Mouse (Mus musculus) forebrain, embryonic 12.5 days (tissue): ENCODE data around the gene Rbfox3. TPM values are rescaled to one million over a fixed set of nuclear protein-coding genes. Genes with fewer than 3 reads are reported as not detected.

Experiments
- ATAC-seq: fragments of 200-750 bp; cut with Nextera tagmentation; 2 replicates; pipeline ENCODE4 v1.8.0; 2017; ENCODE audit warnings: moderate TSS enrichment; ENCODE audit not compliant: low FRiP score
- H3K27ac ChIP-seq: fragments of 300-500 bp; sonication (generic); 2 replicates; pipeline ENCODE4 v1.5.1; 2016; ENCODE audit warnings: mild to moderate bottlenecking
- H3K27me3 ChIP-seq: fragments of 300-500 bp; sonication (generic); 2 replicates; pipeline ENCODE4 v1.6.1; 2016; ENCODE audit warnings: mild to moderate bottlenecking
- H3K36me3 ChIP-seq: fragments of 300-500 bp; sonication (generic); replicated peaks from 2 replicates; pipeline ENCODE4 v1.6.1; 2016; ENCODE audit warnings: mild to moderate bottlenecking
- H3K4me1 ChIP-seq: fragments of 300-500 bp; sonication (generic); 2 replicates; pipeline ENCODE4 v1.6.1; 2016
- H3K4me2 ChIP-seq: fragments of 300-500 bp; sonication (generic); 2 replicates; pipeline ENCODE4 v1.6.1; 2016; ENCODE audit warnings: mild to moderate bottlenecking, moderate library complexity
- H3K4me3 ChIP-seq: fragments of 300-500 bp; sonication (generic); replicated peaks from 2 replicates; pipeline ENCODE4 v1.5.1; 2016; ENCODE audit warnings: mild to moderate bottlenecking
- H3K9ac ChIP-seq: fragments of 300-500 bp; sonication (generic); 2 replicates; pipeline ENCODE4 v1.6.1; 2016; ENCODE audit warnings: mild to moderate bottlenecking
- H3K9me3 ChIP-seq: fragments of 300-500 bp; sonication (generic); 2 replicates; pipeline ENCODE4 v1.6.1; 2016
- WGBS: fragments of 180-500 bp; shearing (Covaris S2); methylation state at CpG from one replicate; pipeline ENCODE4 v1.1.7; 2016; 5-methylcytosine and 5-hydroxymethylcytosine counted together
- polyA plus RNA-seq: library from polyadenylated mRNA; unstranded; fragments of >200 nt; fragmentation: Nextera tagmentation; extraction: Ambion mirVana; gene quantifications from 2 replicates; pipeline ENCODE4 v1.2.1, GENCODE M21; 2016

Gene Rbfox3
- polyA plus RNA-seq, 1 experiment from 2014 or later: 19.6 TPM

DNA sequence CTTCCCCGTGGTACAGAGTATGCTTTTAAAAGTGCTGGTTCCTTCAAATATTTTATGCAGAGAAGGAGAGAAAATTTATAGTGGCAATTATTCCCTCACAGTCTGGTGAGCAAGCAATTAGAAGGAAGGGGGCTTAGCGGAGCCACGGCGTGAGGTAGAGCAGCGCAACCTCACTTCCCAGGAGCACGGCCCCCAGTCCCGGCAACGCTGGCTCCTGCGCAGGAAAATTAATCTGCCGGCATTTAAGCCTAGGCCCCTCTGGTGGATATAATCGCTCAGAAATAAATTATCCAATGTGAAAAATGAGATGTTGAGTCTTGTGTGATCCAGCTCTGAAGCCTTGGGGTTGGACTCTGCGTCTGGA is 422.5 kb downstream of the Rbfox3 start:
- H3K27me3 ChIP-seq: 0 out of 2 replicates have a peak, but pooled peaks cover 8% of the 10 kb centered on the region
- no peak overlapping the region for H3K4me2 ChIP-seq
- H3K27ac ChIP-seq: no peak overlapping the region
- no peak overlapping the region for H3K4me3 ChIP-seq
- no peak overlapping the region for H3K9ac ChIP-seq
- no peaks in the 10 kb centered on the region for H3K9me3 ChIP-seq
- H3K36me3 ChIP-seq: peaks cover 12% of the 10 kb centered on the region
- ATAC-seq: no peak
- peaks cover 15% of the 10 kb centered on the region for H3K4me1 ChIP-seq
- WGBS: 77% methylated on average over 12 of the region's 12 CpGs

- Histone ChIP-seq H3K4me1 (peaks cover 15% of the 10 kb centered on the region), H3K27me3 (0 out of 2 replicates have a peak, but pooled peaks cover 8% of the 10 kb centered on the region), H3K27ac (no peak overlapping the region), H3K9me3 (no peaks in the 10 kb centered on the region), H3K4me3 (no peak overlapping the region), H3K9ac (no peak overlapping the region), H3K4me2 (no peak overlapping the region), H3K36me3 (peaks cover 12% of the 10 kb centered on the region)
- WGBS: 64% methylated on average over 8 of the region's 8 CpGs
- no peak for ATAC-seq
Observed at GRCm38 (mm10) chr11:118488191-118488906, 423.0 kb downstream of the Rbfox3 start.

DNA sequence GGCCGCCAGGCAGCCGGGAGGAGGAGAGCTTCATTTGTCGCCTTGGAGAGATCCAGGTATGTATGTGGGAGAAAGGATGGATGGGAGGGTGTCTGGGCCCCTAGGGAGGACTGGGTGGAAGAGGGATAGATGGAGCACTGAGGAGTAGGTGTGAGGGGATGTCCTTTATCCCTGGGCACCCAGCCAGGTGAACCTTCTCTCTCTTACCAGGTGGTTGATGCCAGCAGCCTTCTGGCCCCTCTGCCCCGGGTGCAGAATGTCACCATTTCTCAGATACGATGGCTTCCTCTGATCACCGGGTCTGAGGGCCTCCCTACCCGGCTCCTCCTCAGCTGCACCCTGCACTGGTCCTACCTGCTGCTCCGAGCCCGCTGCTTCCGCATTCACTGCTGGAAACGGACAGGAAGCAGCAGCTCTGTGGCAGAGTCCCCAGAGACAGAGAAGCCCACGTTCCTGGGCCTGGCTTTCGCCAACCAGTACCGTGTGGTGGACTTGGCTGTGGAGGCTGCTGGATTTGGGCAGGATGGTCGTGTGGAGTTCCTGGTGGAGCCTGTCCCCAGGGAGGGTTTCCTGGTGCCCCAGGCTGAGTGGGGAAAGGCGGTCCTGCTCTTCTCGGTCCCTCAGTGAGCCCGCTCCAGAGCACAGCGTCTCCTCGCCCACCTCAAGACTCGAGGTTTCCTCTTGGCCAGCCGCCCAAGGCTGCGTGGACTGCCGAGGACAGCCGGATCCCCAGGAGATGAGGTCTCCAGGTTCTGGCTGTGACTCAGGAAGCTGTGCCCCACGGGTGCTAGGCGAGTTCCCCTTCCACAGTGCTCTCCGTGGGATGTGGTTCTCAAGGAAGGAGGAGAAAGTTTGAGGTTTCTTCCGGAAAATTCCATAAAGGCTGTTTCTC is 424.3 kb downstream of the Rbfox3 start:
- Histone ChIP-seq H3K27ac (no peak overlapping the region), H3K9ac (no peak overlapping the region), H3K9me3 (no peaks in the 10 kb centered on the region), H3K4me1 (peaks cover 8% of the 10 kb centered on the region), H3K27me3 (0 out of 2 replicates have a peak, but pooled peaks cover 8% of the 10 kb centered on the region), H3K4me2 (no peak overlapping the region), H3K4me3 (no peak overlapping the region), H3K36me3 (peaks cover 19% of the 10 kb centered on the region)
- WGBS: 90% methylated on average over 29 of the region's 29 CpGs
- ATAC-seq: no peak

GRCm38 (mm10) chr11:118486281-118486680 is 425.1 kb downstream of the Rbfox3 start:
- no peak overlapping the region for H3K27ac ChIP-seq
- no peak for ATAC-seq
- 0 out of 2 replicates have a peak, but pooled peaks cover 5% of the 10 kb centered on the region for H3K27me3 ChIP-seq
- H3K9ac ChIP-seq: no peak overlapping the region
- no peaks in the 10 kb centered on the region for H3K9me3 ChIP-seq
- WGBS: 92% methylated on average over 6 of the region's 6 CpGs
- no peak overlapping the region for H3K4me3 ChIP-seq
- peaks cover 20% of the 10 kb centered on the region for H3K36me3 ChIP-seq
- no peak overlapping the region for H3K4me2 ChIP-seq
- peaks cover 8% of the 10 kb centered on the region for H3K4me1 ChIP-seq

DNA sequence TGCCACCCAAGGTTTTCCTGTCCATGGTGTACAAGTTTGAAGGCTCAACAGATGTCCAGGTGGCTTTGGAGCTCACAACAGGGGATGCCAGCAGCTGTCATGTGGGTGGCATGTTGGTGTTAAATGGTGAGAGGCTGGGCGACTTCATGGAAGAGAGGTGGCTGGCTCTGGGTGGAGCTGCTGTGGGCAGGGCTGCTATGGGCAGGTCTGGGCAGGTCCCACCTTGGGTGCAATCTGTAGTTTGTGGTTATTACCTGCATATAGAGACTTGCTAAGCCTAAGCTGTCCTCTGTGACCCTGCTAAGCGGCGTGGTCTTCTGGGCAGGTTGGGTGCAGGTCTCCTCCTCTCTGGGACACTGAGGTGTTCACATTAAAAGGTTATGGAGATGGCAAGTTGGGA is 425.6 kb downstream of the Rbfox3 start:
- no peak for ATAC-seq
- WGBS: 90% methylated on average over 3 of the region's 3 CpGs

DNA sequence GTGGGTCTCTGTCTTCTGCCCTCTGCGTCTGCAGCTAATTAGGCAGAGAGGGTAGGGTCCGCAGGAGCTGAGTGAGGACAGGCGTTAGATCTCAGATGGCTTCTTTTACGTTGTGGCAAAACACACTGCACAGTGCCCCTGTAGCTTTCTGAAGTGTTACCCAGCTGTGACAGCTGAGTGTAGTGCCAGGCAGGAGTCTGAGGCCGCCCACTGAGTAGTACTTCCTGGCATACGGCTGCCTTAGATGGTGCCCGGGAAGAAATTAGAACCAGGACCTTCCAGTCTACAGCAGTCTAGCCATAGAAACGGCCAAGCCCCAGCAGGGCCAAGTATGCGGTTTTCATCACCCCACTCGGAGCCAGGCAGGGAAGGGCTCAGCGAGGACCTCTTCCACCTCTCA is 426.1 kb downstream of the Rbfox3 start:
- Histone ChIP-seq H3K27me3 (0 out of 2 replicates have a peak, but pooled peaks cover 4% of the 10 kb centered on the region), H3K4me1 (peaks cover 3% of the 10 kb centered on the region), H3K4me3 (no peak overlapping the region), H3K9me3 (no peaks in the 10 kb centered on the region), H3K9ac (no peak overlapping the region), H3K27ac (no peak overlapping the region), H3K4me2 (no peak overlapping the region), H3K36me3 (peaks cover 20% of the 10 kb centered on the region)
- no peak for ATAC-seq
- WGBS: 74% methylated on average over 11 of the region's 11 CpGs

More for the DNA sequence above, 425.6 kb downstream of the Rbfox3 start:
- no peak overlapping the region for H3K4me3 ChIP-seq
- peaks cover 20% of the 10 kb centered on the region for H3K36me3 ChIP-seq
- H3K9ac ChIP-seq: no peak overlapping the region
- H3K4me1 ChIP-seq: peaks cover 7% of the 10 kb centered on the region
- H3K4me2 ChIP-seq: no peak overlapping the region
- no peaks in the 10 kb centered on the region for H3K9me3 ChIP-seq
- no peak overlapping the region for H3K27ac ChIP-seq
- 0 out of 2 replicates have a peak, but pooled peaks cover 5% of the 10 kb centered on the region for H3K27me3 ChIP-seq

DNA sequence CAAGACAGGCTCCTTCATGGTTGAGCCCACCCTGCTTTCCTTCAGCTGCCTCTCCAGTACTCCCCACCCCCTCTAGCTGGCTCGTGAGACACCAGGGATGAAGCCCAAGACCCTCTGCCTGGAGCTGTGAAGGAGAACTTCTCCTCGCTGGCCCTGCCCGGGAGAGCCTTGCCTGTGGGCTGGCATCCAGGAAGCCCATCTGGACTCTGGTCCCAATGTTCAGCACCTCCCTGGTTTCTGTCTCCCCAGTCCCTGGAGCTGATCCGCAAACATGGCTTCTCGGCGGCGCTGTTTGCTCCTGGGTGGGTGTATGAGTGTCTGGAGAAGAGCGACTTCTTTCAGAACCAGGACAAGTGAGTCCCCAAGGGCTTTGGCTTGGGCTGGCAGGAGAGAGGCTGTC is 427.2 kb downstream of the Rbfox3 start:
- H3K27me3 ChIP-seq: no peaks in the 10 kb centered on the region
- no peak overlapping the region for H3K4me3 ChIP-seq
- no peak overlapping the region for H3K9ac ChIP-seq
- H3K4me1 ChIP-seq: no peaks in the 10 kb centered on the region
- H3K36me3 ChIP-seq: peaks cover 20% of the 10 kb centered on the region
- 86% methylated on average over 8 of the region's 8 CpGs for WGBS
- H3K9me3 ChIP-seq: no peaks in the 10 kb centered on the region
- H3K27ac ChIP-seq: no peak overlapping the region
- no peak overlapping the region for H3K4me2 ChIP-seq
- no peak for ATAC-seq

GRCm38 (mm10) chr11:118481751-118482150 is 429.6 kb downstream of the Rbfox3 start:
- 88% methylated on average over 14 of the region's 14 CpGs for WGBS
- Histone ChIP-seq H3K4me3 (no peak overlapping the region), H3K27ac (no peak overlapping the region), H3K4me2 (no peak overlapping the region), H3K27me3 (no peaks in the 10 kb centered on the region), H3K9me3 (no peaks in the 10 kb centered on the region), H3K9ac (no peak overlapping the region), H3K36me3 (peaks cover 12% of the 10 kb centered on the region), H3K4me1 (peaks cover 8% of the 10 kb centered on the region)
- ATAC-seq: no peak

DNA sequence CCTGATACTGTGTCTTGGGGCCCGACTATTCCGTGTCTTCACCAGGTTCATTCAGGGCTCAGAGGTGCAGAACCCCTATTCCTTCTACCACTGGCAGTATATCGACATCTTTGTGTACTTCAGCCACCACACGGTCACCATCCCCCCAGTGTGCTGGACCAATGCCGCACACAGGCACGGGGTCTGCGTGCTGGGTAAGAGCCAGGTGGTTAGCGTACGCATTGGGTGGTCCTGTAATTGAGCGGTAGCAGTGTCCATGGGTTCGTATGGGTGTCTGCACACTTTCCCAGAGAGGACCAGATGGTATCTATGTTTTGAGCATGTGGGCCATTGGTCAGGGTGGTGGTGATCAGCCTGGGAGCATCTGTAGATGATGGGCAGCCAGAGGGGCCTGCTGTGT is 430.2 kb downstream of the Rbfox3 start:
- Histone ChIP-seq H3K36me3 (peaks cover 12% of the 10 kb centered on the region), H3K27ac (no peak overlapping the region), H3K27me3 (no peaks in the 10 kb centered on the region), H3K9me3 (no peaks in the 10 kb centered on the region), H3K4me3 (no peak overlapping the region), H3K4me2 (no peak overlapping the region), H3K4me1 (peaks cover 8% of the 10 kb centered on the region), H3K9ac (no peak overlapping the region)
- WGBS: 94% methylated on average over 11 of the region's 11 CpGs
- no peak for ATAC-seq

DNA sequence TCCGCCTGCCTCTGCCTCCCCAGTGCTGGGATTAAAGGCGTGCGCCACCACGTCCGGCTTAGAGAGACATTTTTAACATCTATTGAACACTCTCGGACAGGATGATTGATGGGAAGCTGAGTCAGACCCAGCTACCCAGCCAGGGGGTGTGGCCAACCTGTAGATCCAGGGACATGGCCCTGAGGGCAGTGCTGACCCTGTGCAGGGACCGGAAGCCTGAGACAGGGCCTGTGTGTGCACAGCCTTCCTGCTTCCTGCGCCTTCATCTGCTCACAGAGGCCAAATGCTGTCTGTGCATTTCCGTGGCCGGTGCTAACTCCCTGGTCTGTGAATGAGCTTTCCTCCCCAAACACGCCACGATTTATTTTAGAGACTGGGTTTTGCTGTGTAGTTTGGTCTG is 431.6 kb downstream of the Rbfox3 start:
- H3K4me1 ChIP-seq: peaks cover 8% of the 10 kb centered on the region
- WGBS: 85% methylated on average over 12 of the region's 12 CpGs
- H3K4me3 ChIP-seq: no peak overlapping the region
- H3K9ac ChIP-seq: no peak overlapping the region
- H3K36me3 ChIP-seq: peaks cover 9% of the 10 kb centered on the region
- no peak overlapping the region for H3K27ac ChIP-seq
- ATAC-seq: no peak
- H3K27me3 ChIP-seq: no peaks in the 10 kb centered on the region
- no peak overlapping the region for H3K4me2 ChIP-seq
- no peaks in the 10 kb centered on the region for H3K9me3 ChIP-seq

GRCm38 (mm10) chr11:118476396-118477373 is 434.7 kb downstream of the Rbfox3 start, which contains the start of gene Engase:
TSS of gene Engase (plus strand) at chr11:118476829.
- H3K27me3 ChIP-seq: no peaks in the 10 kb centered on the region; the same call in 1 of the 2 replicates
- peaks cover 8% of the 10 kb centered on the region for H3K4me1 ChIP-seq
- peak within 1 kb of the TSS; percentile 72 for H3K9ac ChIP-seq
- H3K4me2 ChIP-seq: peak within 1 kb of the TSS; percentile 91
- peak; percentile 100 for ATAC-seq
- no peaks in the 10 kb centered on the region; the same call in 1 of the 2 replicates for H3K36me3 ChIP-seq
- H3K9me3 ChIP-seq: no peaks in the 10 kb centered on the region
- H3K4me3 ChIP-seq: peak within 1 kb of the TSS; percentile 81
- no peak within 1 kb of the TSS for H3K27ac ChIP-seq
- WGBS: under 1% methylated on average over 57 of the region's 57 CpGs
